Mouse (Mus musculus): ENCODE data around the gene Dnajc3. TPM values are rescaled to one million over a fixed set of nuclear protein-coding genes. Genes with fewer than 3 reads are reported as not detected.

The Dnajc3 gene
- 30.9 and 32.7 TPM in 2 replicates for polyA plus RNA-seq (2012; rRNA removed)

GRCm38 (mm10) chr14:118937533-118938492 is at the start of gene Dnajc3:
TSS of gene Dnajc3 (plus strand) at chr14:118937976.
- TF ChIP-seq POLR2A (IDR thresholded peaks at IDR 0.05; ENCODE audit: low read depth, low read length) (peak; percentile 62), CTCF (conservative IDR thresholded peaks at IDR 0.05; ENCODE audit: insufficient read depth, insufficient read length, low read depth, low read length) (no peak)

GRCm38 (mm10) chr14:118890101-118890500 is 47.7 kb upstream of the Dnajc3 start:
- no peak overlapping the region for H3K27ac ChIP-seq (ENCODE audit: insufficient read depth, low read depth, low read length)
- no peak for DNase-seq
- no peaks in the 10 kb centered on the region for H3K36me3 ChIP-seq (ENCODE audit: control insufficient read depth, insufficient read depth, low read length)
- 92% methylated on average over 4 of the region's 4 CpGs for WGBS
- no peak overlapping the region for H3K4me3 ChIP-seq (ENCODE audit: insufficient read depth, low read depth, low read length)
- H3K27me3 ChIP-seq (replicated peaks; ENCODE audit: control insufficient read depth, insufficient read depth, low read length), result no peaks in the 10 kb centered on the region
- TF ChIP-seq CTCF (conservative IDR thresholded peaks at IDR 0.05; ENCODE audit: insufficient read depth, insufficient read length, low read depth, low read length) (no peak), POLR2A (IDR thresholded peaks at IDR 0.05; ENCODE audit: low read depth, low read length) (no peak)
- H3K4me1 ChIP-seq (ENCODE audit: control insufficient read depth, insufficient read depth, low read length), result 0 out of 2 replicates have a peak, but pooled peaks cover 3% of the 10 kb centered on the region

More at GRCm38 (mm10) chr14:118937533-118938492, at the start of gene Dnajc3:
- Histone ChIP-seq H3K27ac (ENCODE audit: insufficient read depth, low read depth, low read length) (peak within 1 kb of the TSS; percentile 90), H3K4me3 (ENCODE audit: insufficient read depth, low read depth, low read length) (peak within 1 kb of the TSS; percentile 90), H3K27me3 (replicated peaks; ENCODE audit: control insufficient read depth, insufficient read depth, low read length) (no peaks in the 10 kb centered on the region), H3K4me1 (ENCODE audit: control insufficient read depth, insufficient read depth, low read length) (peaks cover 20% of the 10 kb centered on the region), H3K36me3 (ENCODE audit: control insufficient read depth, insufficient read depth, low read length) (no peaks in the 10 kb centered on the region)
- WGBS, result under 1% methylated on average over 123 of the region's 124 CpGs
- peak; percentile 100 for DNase-seq

GRCm38 (mm10) chr14:118895228-118895627 is 42.5 kb upstream of the Dnajc3 start:
- Histone ChIP-seq H3K27ac (ENCODE audit: insufficient read depth, low read depth, low read length) (peak overlapping the region; percentile 92), H3K4me1 (ENCODE audit: control insufficient read depth, insufficient read depth, low read length) (peaks cover 11% of the 10 kb centered on the region), H3K27me3 (replicated peaks; ENCODE audit: control insufficient read depth, insufficient read depth, low read length) (no peaks in the 10 kb centered on the region), H3K4me3 (ENCODE audit: insufficient read depth, low read depth, low read length) (no peak overlapping the region), H3K36me3 (ENCODE audit: control insufficient read depth, insufficient read depth, low read length) (no peaks in the 10 kb centered on the region)
- peak; percentile 73 for DNase-seq
- TF ChIP-seq CTCF (conservative IDR thresholded peaks at IDR 0.05; ENCODE audit: insufficient read depth, insufficient read length, low read depth, low read length) (no peak), POLR2A (IDR thresholded peaks at IDR 0.05; ENCODE audit: low read depth, low read length) (no peak)
- 36% methylated on average over 7 of the region's 7 CpGs for WGBS

- Histone ChIP-seq H3K27ac (ENCODE audit: insufficient read depth, low read depth, low read length) (peak overlapping the region; percentile 92), H3K4me3 (ENCODE audit: insufficient read depth, low read depth, low read length) (no peak overlapping the region), H3K27me3 (replicated peaks; ENCODE audit: control insufficient read depth, insufficient read depth, low read length) (no peaks in the 10 kb centered on the region), H3K36me3 (ENCODE audit: control insufficient read depth, insufficient read depth, low read length) (no peaks in the 10 kb centered on the region), H3K4me1 (ENCODE audit: control insufficient read depth, insufficient read depth, low read length) (peaks cover 11% of the 10 kb centered on the region)
- no peak for TF ChIP-seq POLR2A (IDR thresholded peaks at IDR 0.05; ENCODE audit: low read depth, low read length)
- TF ChIP-seq CTCF (conservative IDR thresholded peaks at IDR 0.05; ENCODE audit: insufficient read depth, insufficient read length, low read depth, low read length), result no peak
- WGBS, result 40% methylated on average over 10 of the region's 10 CpGs
- DNase-seq, result peak; percentile 87
Observed at GRCm38 (mm10) chr14:118895655-118896054, 42.1 kb upstream of the Dnajc3 start.

- peak; percentile 36 for DNase-seq
- Histone ChIP-seq H3K36me3 (ENCODE audit: control insufficient read depth, insufficient read depth, low read length) (no peaks in the 10 kb centered on the region), H3K27ac (ENCODE audit: insufficient read depth, low read depth, low read length) (no peak overlapping the region), H3K27me3 (replicated peaks; ENCODE audit: control insufficient read depth, insufficient read depth, low read length) (no peaks in the 10 kb centered on the region), H3K4me1 (ENCODE audit: control insufficient read depth, insufficient read depth, low read length) (peaks cover 12% of the 10 kb centered on the region), H3K4me3 (ENCODE audit: insufficient read depth, low read depth, low read length) (no peak overlapping the region)
- WGBS, result 75% methylated on average over 11 of the region's 11 CpGs
- TF ChIP-seq CTCF (conservative IDR thresholded peaks at IDR 0.05; ENCODE audit: insufficient read depth, insufficient read length, low read depth, low read length) (no peak; the same call in 1 of the 2 replicates), POLR2A (IDR thresholded peaks at IDR 0.05; ENCODE audit: low read depth, low read length) (no peak)
Observed at GRCm38 (mm10) chr14:118899940-118900339, 37.8 kb upstream of the Dnajc3 start.

GRCm38 (mm10) chr14:118900911-118901310 is 36.9 kb upstream of the Dnajc3 start:
- Histone ChIP-seq H3K4me3 (ENCODE audit: insufficient read depth, low read depth, low read length) (no peak overlapping the region), H3K27me3 (replicated peaks; ENCODE audit: control insufficient read depth, insufficient read depth, low read length) (no peaks in the 10 kb centered on the region), H3K27ac (ENCODE audit: insufficient read depth, low read depth, low read length) (no peak overlapping the region), H3K36me3 (ENCODE audit: control insufficient read depth, insufficient read depth, low read length) (no peaks in the 10 kb centered on the region), H3K4me1 (ENCODE audit: control insufficient read depth, insufficient read depth, low read length) (peaks cover 4% of the 10 kb centered on the region)
- no peak for DNase-seq
- no peak for TF ChIP-seq CTCF (conservative IDR thresholded peaks at IDR 0.05; ENCODE audit: insufficient read depth, insufficient read length, low read depth, low read length)
- TF ChIP-seq POLR2A (IDR thresholded peaks at IDR 0.05; ENCODE audit: low read depth, low read length), result no peak
- 96% methylated on average over 1 of the region's 1 CpGs for WGBS

- H3K4me3 ChIP-seq (ENCODE audit: insufficient read depth, low read depth, low read length), result no peak overlapping the region
- WGBS, result 89% methylated on average over 3 of the region's 3 CpGs
- no peak for DNase-seq
- H3K36me3 ChIP-seq (ENCODE audit: control insufficient read depth, insufficient read depth, low read length), result no peaks in the 10 kb centered on the region
- TF ChIP-seq POLR2A (IDR thresholded peaks at IDR 0.05; ENCODE audit: low read depth, low read length) (no peak), CTCF (conservative IDR thresholded peaks at IDR 0.05; ENCODE audit: insufficient read depth, insufficient read length, low read depth, low read length) (no peak)
- peaks cover 9% of the 10 kb centered on the region; the same call in 1 of the 2 replicates for H3K4me1 ChIP-seq (ENCODE audit: control insufficient read depth, insufficient read depth, low read length)
- no peak overlapping the region for H3K27ac ChIP-seq (ENCODE audit: insufficient read depth, low read depth, low read length)
- no peaks in the 10 kb centered on the region for H3K27me3 ChIP-seq (replicated peaks; ENCODE audit: control insufficient read depth, insufficient read depth, low read length)
Observed at GRCm38 (mm10) chr14:118903397-118903796, 34.4 kb upstream of the Dnajc3 start.

Measured in kidney, adult 2 months (tissue).